Mouse (Mus musculus): ENCODE results near the gene Ascl5. TPM values are rescaled to one million over a fixed set of nuclear protein-coding genes. Genes with fewer than 3 reads are reported as not detected.

Gene Ascl5
- polyA plus RNA-seq, 1 experiment from 2014 or later, result not detected

DNA sequence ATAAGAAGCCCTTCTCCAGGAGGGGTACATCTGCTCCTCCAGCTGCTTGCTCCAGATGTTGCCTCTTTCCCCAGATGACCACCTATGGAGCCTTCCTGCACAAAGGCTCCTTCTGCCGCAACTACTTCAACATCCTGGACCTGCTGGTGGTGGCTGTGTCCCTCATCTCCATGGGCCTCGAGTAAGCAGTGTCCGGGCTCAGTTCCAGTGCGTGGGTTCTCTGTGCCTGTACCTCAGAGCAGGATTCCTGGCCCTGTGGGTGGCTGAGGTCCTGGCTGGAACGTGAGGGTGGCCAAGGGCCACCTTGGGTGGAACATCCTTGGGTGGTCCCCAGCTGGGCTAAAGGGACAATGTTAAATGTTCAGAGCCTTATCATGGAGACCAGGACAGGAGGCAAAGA lies 44.2 kb downstream of the Ascl5 start:
- no peaks in the 10 kb centered on the region for H3K9me3 ChIP-seq (ENCODE audit: control insufficient read depth, low read length)
- no peak overlapping the region for H3K4me3 ChIP-seq (ENCODE audit: low read length)
- no peaks in the 10 kb centered on the region for H3K36me3 ChIP-seq (ENCODE audit: control insufficient read depth, insufficient read depth, low read length)
- no peak for ATAC-seq
- WGBS, result 81% methylated on average over 5 of the region's 5 CpGs
- H3K4me2 ChIP-seq (ENCODE audit: low read depth, low read length), result no peak overlapping the region
- no peaks in the 10 kb centered on the region for H3K27me3 ChIP-seq (replicated peaks; ENCODE audit: control insufficient read depth, insufficient read depth, low read length)
- H3K27ac ChIP-seq (ENCODE audit: low read length), result no peak overlapping the region
- no peaks in the 10 kb centered on the region for H3K4me1 ChIP-seq (ENCODE audit: control insufficient read depth, insufficient read depth, low read length)
- H3K9ac ChIP-seq (ENCODE audit: low read depth, low read length), result no peak overlapping the region

Other genes starting within 250 kb of the Ascl5 start
- gene Lad1, start 232.2 kb upstream of the Ascl5 start, polyA plus RNA-seq (2015; fragmentation: Nextera tagmentation; extraction: Ambion mirVana), result 260 and 283 TPM in 2 replicates
- gene Tnnt2, start 214.4 kb upstream of the Ascl5 start, polyA plus RNA-seq (2015; fragmentation: Nextera tagmentation; extraction: Ambion mirVana), result 23.5 and 26.7 TPM in 2 replicates
- gene Pkp1, start 131.6 kb upstream of the Ascl5 start, polyA plus RNA-seq (2015; fragmentation: Nextera tagmentation; extraction: Ambion mirVana), result 0.05 TPM in 1 of 2 replicates, not detected in the other
- gene Igfn1, start 44.5 kb upstream of the Ascl5 start, polyA plus RNA-seq (2015; fragmentation: Nextera tagmentation; extraction: Ambion mirVana), result 0.05 and 0.09 TPM in 2 replicates
- 165 and 182 TPM in 2 replicates for gene Tmem9, start 42.7 kb upstream of the Ascl5 start, polyA plus RNA-seq (2015; fragmentation: Nextera tagmentation; extraction: Ambion mirVana)
- gene Cacna1s, start 1.9 kb downstream of the Ascl5 start, polyA plus RNA-seq (2015; fragmentation: Nextera tagmentation; extraction: Ambion mirVana), result 0.04 TPM in 1 of 2 replicates, not detected in the other
- gene Kif21b, start 80.6 kb downstream of the Ascl5 start, polyA plus RNA-seq (2015; fragmentation: Nextera tagmentation; extraction: Ambion mirVana), result 4.3 and 4.8 TPM in 2 replicates
- gene Mroh3, start 162.0 kb downstream of the Ascl5 start, polyA plus RNA-seq (2015; fragmentation: Nextera tagmentation; extraction: Ambion mirVana), result 0.28 and 0.56 TPM in 2 replicates
- 32.6 and 33.4 TPM in 2 replicates for gene Inava, start 183.5 kb downstream of the Ascl5 start, polyA plus RNA-seq (2015; fragmentation: Nextera tagmentation; extraction: Ambion mirVana)
- not detected in 2 replicates for gene Gpr25, start 210.1 kb downstream of the Ascl5 start, polyA plus RNA-seq (2015; fragmentation: Nextera tagmentation; extraction: Ambion mirVana)